Mouse (Mus musculus) MEL (cell line): Measurements from ENCODE around the gene Esr1. TPM values are rescaled to one million over a fixed set of nuclear protein-coding genes. Genes with fewer than 3 reads are reported as not detected.

Experiments used
- DNase-seq: peaks from one replicate; pipeline ENCODE4 v3.0.0; 2011; ENCODE audit warnings: low read depth, low spot score
- H3K27ac ChIP-seq: 2 replicates; pipeline ENCODE4 v1.5.1; 2012; ENCODE audit warnings: low read depth, mild to moderate bottlenecking, control low read depth, low read length, moderate library complexity; ENCODE audit not compliant: control insufficient read depth
- H3K27me3 ChIP-seq, 2 experiments: fragments of 150-350 bp in 1 of 2; sonication (generic) in 1 of 2; 2 replicates each; pipeline ENCODE4 v1.6.1; 2012; ENCODE audit warnings: low read length in 2 of 2, mild to moderate bottlenecking in 2 of 2, improper control_type of control experiment in 1 of 2, moderate library complexity in 1 of 2; ENCODE audit not compliant: insufficient read depth in 2 of 2, control insufficient read depth in 1 of 2
- H3K36me3 ChIP-seq, 2 experiments: 2 replicates each; pipeline ENCODE4 v1.6.1; 2012 to 2014; ENCODE audit warnings: low read length in 2 of 2, improper control_type of control experiment in 1 of 2, inconsistent platforms in 1 of 2, mild to moderate bottlenecking in 1 of 2; ENCODE audit not compliant: insufficient read depth in 2 of 2, control insufficient read depth in 1 of 2
- H3K4me1 ChIP-seq, 2 experiments: fragments of 150-350 bp in 1 of 2; sonication (generic) in 1 of 2; 2 replicates each; pipeline ENCODE4 v1.6.1; 2012; ENCODE audit warnings: low read length in 2 of 2, improper control_type of control experiment in 1 of 2, mild to moderate bottlenecking in 1 of 2; ENCODE audit not compliant: insufficient read depth in 2 of 2, control insufficient read depth in 1 of 2
- H3K4me3 ChIP-seq, 2 experiments: fragments of 150-350 bp in 1 of 2; sonication (generic) in 1 of 2; 2 replicates each; pipeline ENCODE4 v1.5.1; 2012; ENCODE audit warnings: low read depth in 2 of 2, low read length in 2 of 2, mild to moderate bottlenecking in 2 of 2, moderate library complexity in 2 of 2, control low read depth in 1 of 2, improper control_type of control experiment in 1 of 2; ENCODE audit not compliant: control insufficient read depth in 1 of 2, insufficient read depth in 1 of 2
- H3K79me2 ChIP-seq: 2 replicates; pipeline ENCODE4 v1.6.1; 2012; ENCODE audit warnings: mild to moderate bottlenecking, low read length, moderate library complexity; ENCODE audit not compliant: control insufficient read depth, poor library complexity, insufficient read depth
- H3K9ac ChIP-seq: 2 replicates; pipeline ENCODE4 v1.6.1; 2012; ENCODE audit warnings: low read depth, mild to moderate bottlenecking, control low read depth, low read length, moderate library complexity; ENCODE audit not compliant: control insufficient read depth, poor library complexity, severe bottlenecking
- H3K9me3 ChIP-seq: fragments of 150-350 bp; sonication (generic); replicated peaks from 2 replicates; pipeline ENCODE4 v1.6.1; 2012; ENCODE audit warnings: mild to moderate bottlenecking, low read length, improper control_type of control experiment, moderate library complexity; ENCODE audit not compliant: insufficient read depth
- BHLHE40 ChIP-seq: IDR thresholded peaks from 2 replicates; pipeline ENCODE4 v1.6.1; 2012; ENCODE audit warnings: low read depth, mild to moderate bottlenecking, inconsistent platforms, low read length, improper control_type of control experiment, borderline replicate concordance
- CHD2 ChIP-seq: IDR thresholded peaks from 2 replicates; pipeline ENCODE4 v1.6.1; 2011; ENCODE audit warnings: low read length, improper control_type of control experiment
- CTCF ChIP-seq, 3 experiments: IDR thresholded peaks in 2 of 3; conservative IDR thresholded peaks in 1 of 3; 2 replicates each; pipeline ENCODE4 v1.5.1; 2011 to 2012; ENCODE audit warnings: low read length in 3 of 3, low read depth in 2 of 3, mild to moderate bottlenecking in 2 of 3, improper control_type of control experiment in 1 of 3, inconsistent platforms in 1 of 3, mixed read lengths in 1 of 3, moderate library complexity in 1 of 3; ENCODE audit not compliant: control insufficient read depth in 1 of 3, insufficient read depth in 1 of 3, poor library complexity in 1 of 3, severe bottlenecking in 1 of 3
- ELF1 ChIP-seq: IDR thresholded peaks from 2 replicates; pipeline ENCODE4 v1.6.1; 2014; ENCODE audit warnings: low read depth, mild to moderate bottlenecking, inconsistent platforms, low read length, improper control_type of control experiment, moderate library complexity
- EP300 ChIP-seq, 2 experiments: IDR thresholded peaks; 2 replicates each; pipeline ENCODE4 v1.6.1; 2011; ENCODE audit warnings: improper control_type of control experiment in 2 of 2, low read length in 2 of 2, low read depth in 1 of 2, mild to moderate bottlenecking in 1 of 2
- ETS1 ChIP-seq: IDR thresholded peaks from 2 replicates; pipeline ENCODE4 v1.6.1; 2012; ENCODE audit warnings: low read depth, mild to moderate bottlenecking, inconsistent platforms, low read length, improper control_type of control experiment, moderate library complexity
- KAT2A ChIP-seq: conservative IDR thresholded peaks from 2 replicates; pipeline ENCODE4 v1.6.1; 2012; ENCODE audit warnings: low read depth, low read length, improper control_type of control experiment, inconsistent platforms
- MEF2A ChIP-seq: IDR thresholded peaks from 2 replicates; pipeline ENCODE4 v1.6.1; 2014; ENCODE audit warnings: low read depth, mild to moderate bottlenecking, inconsistent platforms, low read length, improper control_type of control experiment; ENCODE audit not compliant: poor library complexity, insufficient replicate concordance, severe bottlenecking; ENCODE audit errors: extremely low read depth
- MYB ChIP-seq: IDR thresholded peaks from 2 replicates; pipeline ENCODE4 v1.6.1; 2011; ENCODE audit warnings: mild to moderate bottlenecking, low read depth, low read length, improper control_type of control experiment
- MYC ChIP-seq: IDR thresholded peaks from 2 replicates; pipeline ENCODE4 v1.6.1; 2011; ENCODE audit warnings: low read depth, mild to moderate bottlenecking, low read length, improper control_type of control experiment, moderate library complexity
- NELFE ChIP-seq: IDR thresholded peaks from 2 replicates; pipeline ENCODE4 v1.6.1; 2011; ENCODE audit warnings: low read depth, low read length, improper control_type of control experiment
- NRF1 ChIP-seq: IDR thresholded peaks from 2 replicates; pipeline ENCODE4 v1.6.1; 2014; ENCODE audit warnings: low read depth, mild to moderate bottlenecking, inconsistent platforms, low read length, improper control_type of control experiment, moderate library complexity; ENCODE audit not compliant: poor library complexity, insufficient read depth, severe bottlenecking
- POLR2AphosphoS2 ChIP-seq: IDR thresholded peaks from 2 replicates; pipeline ENCODE4 v1.6.1; 2011; ENCODE audit warnings: low read length, improper control_type of control experiment
- TAL1 ChIP-seq: IDR thresholded peaks from 2 replicates; pipeline ENCODE4 v1.6.1; 2012; ENCODE audit warnings: mild to moderate bottlenecking, inconsistent platforms, low read length, moderate library complexity, mixed read lengths
- TBP ChIP-seq: IDR thresholded peaks from 2 replicates; pipeline ENCODE4 v1.8.0; 2011; ENCODE audit warnings: low read depth, low read length, improper control_type of control experiment
- UBTF ChIP-seq: IDR thresholded peaks from 2 replicates; pipeline ENCODE4 v1.6.1; 2012; ENCODE audit warnings: low read depth, mild to moderate bottlenecking, inconsistent platforms, low read length, improper control_type of control experiment, moderate library complexity, borderline replicate concordance; ENCODE audit not compliant: insufficient read depth
- USF1 ChIP-seq: IDR thresholded peaks from 2 replicates; pipeline ENCODE4 v1.6.1; 2014; ENCODE audit warnings: low read depth, mild to moderate bottlenecking, inconsistent platforms, low read length, improper control_type of control experiment, moderate library complexity
- USF2 ChIP-seq, 2 experiments: IDR thresholded peaks; 2 replicates each; pipeline ENCODE4 v1.6.1; 2011 to 2012; ENCODE audit warnings: improper control_type of control experiment in 2 of 2, low read length in 2 of 2, borderline replicate concordance in 1 of 2, inconsistent platforms in 1 of 2, low read depth in 1 of 2, mild to moderate bottlenecking in 1 of 2; ENCODE audit not compliant: insufficient read depth in 1 of 2
- ZKSCAN1 ChIP-seq: IDR thresholded peaks from 2 replicates; pipeline ENCODE4 v1.6.1; 2012; ENCODE audit warnings: low read depth, mild to moderate bottlenecking, inconsistent platforms, low read length, improper control_type of control experiment, moderate library complexity
- ZNF384 ChIP-seq: IDR thresholded peaks from 2 replicates; pipeline ENCODE4 v1.6.1; 2012; ENCODE audit warnings: low read depth, mild to moderate bottlenecking, inconsistent platforms, low read length, improper control_type of control experiment
- polyA plus RNA-seq, 2 experiments: library from polyadenylated mRNA; stranded (reverse) in 1 of 2; unstranded in 1 of 2; fragments of >175 nt in 1 of 2; fragments of >200 nt in 1 of 2; gene quantifications; 2 replicates each; pipeline versions ENCODE4 v1.2.1 to v1.2.4; 2012; ENCODE audit warnings: low replicate concordance in 2 of 2, low read depth in 1 of 2; ENCODE audit not compliant: insufficient read length in 2 of 2, insufficient read depth in 1 of 2, missing spikeins in 1 of 2
- total RNA-seq: library from RNA; depleted of rRNA; stranded (reverse); fragments of 300-350 nt; gene quantifications from 2 replicates; pipeline ENCODE4 v1.2.3, GENCODE M21; 2012

Gene Esr1
- total and polyA plus RNA-seq, 3 experiments, result 0.65 to 0.69 TPM; not detected in 1

GRCm38 (mm10) chr10:4709915-4710314, 98.5 kb downstream of the Esr1 start:
- Histone ChIP-seq H3K27ac (no peak overlapping the region), H3K27me3 (no peaks in the 10 kb centered on the region), H3K79me2 (no peaks in the 10 kb centered on the region), H3K36me3 (peaks cover 0 to 2% of the 10 kb centered on the region in 2 experiments; a peak in 1 of 4 replicates), H3K9me3 (no peaks in the 10 kb centered on the region), H3K4me1 (no peaks in the 10 kb centered on the region), H3K9ac (no peak overlapping the region), H3K4me3 (no peak overlapping the region)
- DNase-seq, result no peak
- TF ChIP-seq USF1, result no peak
- no peak for TF ChIP-seq NELFE
- TF ChIP-seq TAL1, result no peak
- no peak for TF ChIP-seq TBP
- TF ChIP-seq MYB, result no peak
- TF ChIP-seq NRF1, result no peak
- TF ChIP-seq ZKSCAN1, result no peak
- TF ChIP-seq CTCF (IDR thresholded peaks at IDR 0.05 in 2 of 3, conservative IDR thresholded peaks at IDR 0.05 in 1 of 3; ENCODE audit: control insufficient read depth in 1 of 3, insufficient read depth in 1 of 3, low read depth in 2 of 3, low read length in 3 of 3, poor library complexity in 1 of 3, severe bottlenecking in 1 of 3), result no peak
- TF ChIP-seq EP300 (IDR thresholded peaks at IDR 0.05; ENCODE audit: low read depth in 1 of 2, low read length in 2 of 2), result no peak
- TF ChIP-seq KAT2A, result no peak
- no peak for TF ChIP-seq BHLHE40
- TF ChIP-seq ELF1, result no peak

- Histone ChIP-seq H3K27ac (no peak overlapping the region), H3K27me3 (no peaks in the 10 kb centered on the region), H3K36me3 (peaks cover 0 to 2% of the 10 kb centered on the region in 2 experiments; a peak in 1 of 4 replicates), H3K9me3 (no peaks in the 10 kb centered on the region), H3K9ac (no peak overlapping the region), H3K79me2 (no peaks in the 10 kb centered on the region), H3K4me1 (no peaks in the 10 kb centered on the region), H3K4me3 (no peak overlapping the region)
- TF ChIP-seq ELF1, result no peak
- TF ChIP-seq MEF2A, result no peak
- no peak for TF ChIP-seq ZNF384
- TF ChIP-seq BHLHE40, result no peak
- TF ChIP-seq ETS1, result no peak
- no peak for TF ChIP-seq TAL1
- TF ChIP-seq CHD2, result no peak
- no peak for TF ChIP-seq POLR2AphosphoS2
- no peak for TF ChIP-seq MYC
- TF ChIP-seq UBTF, result no peak
- no peak for TF ChIP-seq USF2 (IDR thresholded peaks at IDR 0.05; ENCODE audit: borderline replicate concordance in 1 of 2, insufficient read depth in 1 of 2, low read depth in 1 of 2, low read length in 2 of 2)
- no peak for DNase-seq
These were observed 100.0 kb downstream of the Esr1 start for GRCm38 (mm10) chr10:4711434-4711833.
